13 mouse cellular contexts compared by ENCODE assay signal in genomic region chrX:85112418-85112817, GRCm38 (mm10).
"Had no signal": no experiment of that assay in that cellular context is flagged by ENCODE, and none has a peak within 500 bp of the region (broad histone marks: within the 10 kb centered on the region; RNA-seq: fewer than 3 reads in every experiment).

No protein-coding gene starts in this region.

- H3K4me1 ChIP-seq: limb, embryonic 12.5 days; liver, embryonic 15.5 days; midbrain, embryonic 13.5 days; neural tube, embryonic 12.5 days had no signal

- H3K27ac ChIP-seq: kidney, postnatal 0 days; limb, embryonic 12.5 days; liver, embryonic 15.5 days; midbrain, embryonic 13.5 days; neural tube, embryonic 12.5 days had no signal

- H3K36me3 ChIP-seq: limb, embryonic 12.5 days; liver, embryonic 15.5 days; midbrain, embryonic 13.5 days; neural tube, embryonic 12.5 days had no signal

- H3K9me3 ChIP-seq: limb, embryonic 12.5 days; liver, embryonic 15.5 days; midbrain, embryonic 13.5 days; neural tube, embryonic 12.5 days had no signal

- H3K4me2 ChIP-seq: limb, embryonic 12.5 days; liver, embryonic 15.5 days; midbrain, embryonic 13.5 days; neural tube, embryonic 12.5 days had no signal

- DNase-seq: kidney, adult 9 months; kidney, postnatal 4 days; liver; lung, adult 2 months; lung, postnatal 36 days; thymus, adult 2 months; thymus, postnatal 25 days had no signal

- H3K27me3 ChIP-seq: limb, embryonic 12.5 days; liver, embryonic 15.5 days; midbrain, embryonic 13.5 days; neural tube, embryonic 12.5 days had no signal

- ATAC-seq: lung, postnatal 0 days; midbrain, embryonic 13.5 days had no signal

- H3K9ac ChIP-seq: limb, embryonic 12.5 days; liver, embryonic 15.5 days; midbrain, embryonic 13.5 days; neural tube, embryonic 12.5 days had no signal

- H3K4me3 ChIP-seq: limb, embryonic 12.5 days; liver, embryonic 15.5 days; midbrain, embryonic 13.5 days; neural tube, embryonic 12.5 days had no signal
